Mouse (Mus musculus) neural tube, embryonic 13.5 days (tissue): ENCODE data around the gene Ampd3. TPM values are rescaled to one million over a fixed set of nuclear protein-coding genes. Genes with fewer than 3 reads are reported as not detected.
A peak's percentile ranks its signal among the peaks of the same experiment; 100 is the strongest.

Experiments
- ATAC-seq: fragments of 200-750 bp; cut with Nextera tagmentation; 2 replicates; pipeline ENCODE4 v1.8.0; 2017; ENCODE audit warnings: low read depth, mild to moderate bottlenecking, moderate TSS enrichment, moderate library complexity
- H3K27ac ChIP-seq: fragments of 300-500 bp; sonication (generic); replicated peaks from 2 replicates; pipeline ENCODE4 v1.5.1; 2015; ENCODE audit warnings: moderate library complexity, mild to moderate bottlenecking, inconsistent platforms
- H3K27me3 ChIP-seq: fragments of 300-500 bp; sonication (generic); 2 replicates; pipeline ENCODE4 v1.6.1; 2015; ENCODE audit warnings: mild to moderate bottlenecking, inconsistent platforms
- H3K36me3 ChIP-seq: fragments of 300-500 bp; sonication (generic); 2 replicates; pipeline ENCODE4 v1.6.1; 2015; ENCODE audit warnings: mild to moderate bottlenecking, inconsistent platforms
- H3K4me1 ChIP-seq: fragments of 300-500 bp; sonication (generic); replicated peaks from 2 replicates; pipeline ENCODE4 v1.6.1; 2015; ENCODE audit warnings: inconsistent platforms
- H3K4me2 ChIP-seq: fragments of 300-500 bp; sonication (generic); 2 replicates; pipeline ENCODE4 v1.6.1; 2015; ENCODE audit warnings: inconsistent platforms, mild to moderate bottlenecking, moderate library complexity
- H3K4me3 ChIP-seq: fragments of 300-500 bp; sonication (generic); 2 replicates; pipeline ENCODE4 v1.5.1; 2015; ENCODE audit warnings: mild to moderate bottlenecking, inconsistent platforms
- H3K9ac ChIP-seq: fragments of 300-500 bp; sonication (generic); 2 replicates; pipeline ENCODE4 v1.6.1; 2015; ENCODE audit warnings: moderate library complexity, mild to moderate bottlenecking, inconsistent platforms
- H3K9me3 ChIP-seq: fragments of 300-500 bp; sonication (generic); 2 replicates; pipeline ENCODE4 v1.6.1; 2016; ENCODE audit warnings: inconsistent platforms
- WGBS: fragments of 180-500 bp; shearing (Covaris S2); methylation state at CpG from one replicate; pipeline ENCODE4 v1.1.7; 2015; 5-methylcytosine and 5-hydroxymethylcytosine counted together
- polyA plus RNA-seq: library from polyadenylated mRNA; unstranded; fragments of >200 nt; fragmentation: Nextera tagmentation; extraction: Ambion mirVana; gene quantifications from 2 replicates; pipeline ENCODE4 v1.2.1, GENCODE M21; 2015

The Ampd3 gene
- polyA plus RNA-seq, 1 experiment from 2014 or later = 5.4 TPM

DNA sequence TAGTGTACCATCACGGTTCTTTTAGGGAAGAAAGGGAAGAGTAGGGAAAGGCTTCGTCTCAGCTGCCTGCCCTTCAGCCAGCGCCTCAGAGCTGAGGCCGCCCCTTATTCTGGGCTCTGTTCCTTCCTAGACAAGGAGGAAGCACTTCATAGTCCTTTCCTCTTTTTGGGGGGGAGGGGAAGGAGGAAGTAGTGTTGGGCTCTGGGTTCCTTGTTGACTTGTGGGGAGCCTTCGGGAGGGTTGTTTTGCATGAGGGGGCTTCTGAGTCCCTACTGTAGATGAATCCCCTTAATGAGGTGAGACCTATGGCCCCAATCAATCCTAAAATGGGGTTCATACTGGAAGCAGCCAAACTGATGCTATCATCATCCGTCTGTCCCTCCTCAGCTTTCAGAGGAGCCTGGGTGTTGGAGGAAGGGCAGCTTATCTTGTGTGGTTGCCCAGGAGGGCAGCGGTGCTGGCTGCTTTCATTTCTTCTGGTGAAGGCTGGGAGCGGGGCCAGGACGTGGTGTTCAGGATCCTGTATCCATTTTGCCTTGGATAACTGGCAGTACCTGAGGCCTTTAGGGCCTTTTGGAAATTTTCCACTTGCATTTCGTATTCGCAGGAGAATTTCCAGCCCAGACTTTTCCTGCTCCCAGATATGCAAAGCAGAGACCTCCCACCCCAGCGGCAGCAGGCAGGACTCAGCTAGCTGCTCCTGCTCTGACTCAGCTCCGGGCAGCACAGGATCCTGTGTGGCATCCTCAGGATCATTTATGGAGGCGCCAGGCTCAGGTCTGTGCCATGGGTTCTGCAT, 5.4 kb downstream of the Ampd3 start:
- H3K9ac ChIP-seq = 0 out of 2 replicates have a peak overlapping the region, but pooled peaks have one; percentile 22
- H3K9me3 ChIP-seq = no peaks in the 10 kb centered on the region
- H3K27me3 ChIP-seq = peaks cover 16% of the 10 kb centered on the region
- H3K27ac ChIP-seq = peak overlapping the region; percentile 33; the same call in 1 of the 2 replicates
- no peak overlapping the region for H3K4me3 ChIP-seq
- H3K4me2 ChIP-seq = peak overlapping the region; percentile 24; the same call in 1 of the 2 replicates
- peaks cover 17% of the 10 kb centered on the region for H3K4me1 ChIP-seq
- no peak for ATAC-seq
- 54% methylated on average over 14 of the region's 14 CpGs for WGBS
- no peaks in the 10 kb centered on the region for H3K36me3 ChIP-seq

DNA sequence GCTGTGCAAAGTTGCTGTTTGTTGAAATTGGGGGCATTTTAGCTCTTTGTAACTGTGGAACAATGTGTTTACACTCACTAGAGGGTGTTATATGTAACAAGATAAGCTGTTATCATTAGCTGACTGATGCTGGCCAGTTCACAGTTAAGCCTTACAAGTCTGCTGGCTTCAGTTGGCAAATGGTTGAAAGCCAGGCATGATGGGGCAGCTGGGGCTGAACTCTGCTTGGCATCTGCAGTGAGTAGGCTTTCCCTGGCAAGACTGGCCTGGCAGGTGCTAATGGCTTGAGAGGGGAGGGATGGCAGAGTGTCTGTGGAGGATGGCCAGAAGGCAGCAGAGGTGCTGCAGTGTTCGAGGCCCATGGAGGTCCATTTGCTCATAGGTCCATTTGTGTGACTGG, 6.1 kb downstream of the Ampd3 start:
- H3K9me3 ChIP-seq = no peaks in the 10 kb centered on the region
- peak overlapping the region; percentile 33; the same call in 1 of the 2 replicates for H3K27ac ChIP-seq
- 0 out of 2 replicates have a peak overlapping the region, but pooled peaks have one; percentile 22 for H3K9ac ChIP-seq
- no peaks in the 10 kb centered on the region for H3K36me3 ChIP-seq
- peak overlapping the region; percentile 24; the same call in 1 of the 2 replicates for H3K4me2 ChIP-seq
- peaks cover 11% of the 10 kb centered on the region for H3K4me1 ChIP-seq
- ATAC-seq = no peak
- WGBS = 74% methylated on average over 1 of the region's 1 CpGs
- H3K4me3 ChIP-seq = no peak overlapping the region
- peaks cover 9% of the 10 kb centered on the region for H3K27me3 ChIP-seq

DNA sequence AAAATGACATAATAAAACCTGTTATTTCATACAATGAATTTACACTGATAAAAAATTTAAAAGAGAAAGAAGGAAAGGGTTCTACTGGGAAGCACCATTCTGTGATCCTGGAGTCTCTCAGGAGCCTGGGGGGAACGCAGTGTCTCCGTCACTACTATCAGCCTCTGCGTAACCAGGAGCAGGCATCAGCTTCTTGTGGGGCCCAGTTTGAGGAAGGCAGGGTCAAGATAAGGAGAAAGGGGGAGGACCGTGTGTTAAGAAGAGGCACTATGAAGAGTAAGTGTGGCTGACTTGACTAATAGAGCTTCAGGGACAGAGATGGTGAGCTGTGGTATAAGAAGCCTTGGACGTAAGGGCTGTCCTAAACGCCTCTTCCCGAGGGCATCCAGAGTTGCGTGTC, 6.7 kb downstream of the Ampd3 start:
- Histone ChIP-seq H3K4me2 (no peak overlapping the region), H3K36me3 (no peaks in the 10 kb centered on the region), H3K4me3 (no peak overlapping the region), H3K4me1 (peaks cover 16% of the 10 kb centered on the region), H3K9me3 (no peaks in the 10 kb centered on the region), H3K27ac (no peak overlapping the region), H3K9ac (no peak overlapping the region), H3K27me3 (peaks cover 3% of the 10 kb centered on the region)
- WGBS = 88% methylated on average over 8 of the region's 8 CpGs
- no peak for ATAC-seq

DNA sequence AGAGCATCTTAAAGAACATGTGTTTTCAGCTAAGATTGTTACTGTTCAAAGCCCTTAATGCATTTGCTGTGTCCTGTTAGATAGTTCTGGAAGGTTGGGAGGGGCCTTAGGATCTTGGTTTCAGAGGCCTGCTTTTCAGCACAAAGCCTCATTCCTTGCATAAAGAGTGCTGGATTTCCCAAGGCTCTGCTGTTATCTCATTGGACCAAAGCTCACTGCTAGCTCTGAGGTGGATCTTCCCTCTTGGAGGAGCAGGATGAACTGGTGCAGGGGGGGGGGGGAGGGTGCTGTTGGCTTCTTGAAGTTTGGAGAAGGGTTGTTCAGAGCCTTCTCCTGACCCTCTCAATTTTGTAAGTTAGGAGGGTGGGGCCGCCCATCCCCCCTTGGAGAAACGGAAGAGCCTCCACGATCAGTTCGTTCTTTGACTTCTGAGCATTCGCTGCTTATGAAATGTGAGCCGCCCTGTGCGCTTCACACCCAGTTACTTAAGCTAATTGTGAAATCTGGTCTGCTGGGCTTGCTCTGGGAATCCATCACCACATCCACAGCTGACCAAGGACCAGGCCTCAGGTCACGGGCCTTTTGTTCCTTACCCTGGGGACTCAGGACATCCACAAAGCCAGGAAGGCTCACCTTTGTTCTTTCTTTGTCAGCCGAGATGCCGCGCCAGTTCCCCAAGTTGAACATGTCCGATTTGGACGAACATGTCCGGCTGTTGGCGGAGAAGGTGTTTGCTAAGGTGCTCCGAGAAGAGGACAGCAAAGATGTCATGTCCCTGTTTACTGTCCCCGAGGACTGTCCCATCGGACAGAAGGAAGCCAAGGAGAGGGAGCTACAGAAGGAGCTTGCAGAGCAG, 9.4 kb downstream of the Ampd3 start:
- no peak for ATAC-seq
- H3K36me3 ChIP-seq = no peaks in the 10 kb centered on the region
- H3K27ac ChIP-seq = no peak overlapping the region
- H3K27me3 ChIP-seq = no peaks in the 10 kb centered on the region
- no peak overlapping the region for H3K4me3 ChIP-seq
- WGBS = 83% methylated on average over 18 of the region's 18 CpGs
- peaks cover 34% of the 10 kb centered on the region for H3K4me1 ChIP-seq
- H3K9me3 ChIP-seq = no peaks in the 10 kb centered on the region
- H3K9ac ChIP-seq = no peak overlapping the region
- H3K4me2 ChIP-seq = no peak overlapping the region

DNA sequence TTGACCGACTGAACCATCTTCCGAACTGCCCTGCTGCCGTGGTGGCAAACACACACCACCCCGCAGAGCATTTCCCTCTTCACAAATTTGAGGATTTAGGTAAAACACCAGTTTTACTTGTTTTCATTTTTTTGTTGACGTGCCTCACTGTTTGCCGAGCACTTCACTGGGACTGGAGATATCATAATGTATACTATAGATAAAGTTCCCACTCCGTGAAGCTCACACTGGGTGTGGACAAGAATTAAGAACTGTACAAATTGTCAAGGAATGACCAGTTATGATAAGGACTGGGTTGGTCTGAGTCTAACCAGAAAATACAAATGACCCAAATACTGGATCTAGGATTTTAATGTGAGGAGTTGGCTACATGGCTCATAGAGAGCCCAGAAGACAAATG, 10.9 kb downstream of the Ampd3 start:
- Histone ChIP-seq H3K9ac (no peak overlapping the region), H3K4me3 (no peak overlapping the region), H3K4me1 (peaks cover 33% of the 10 kb centered on the region), H3K4me2 (no peak overlapping the region), H3K36me3 (no peaks in the 10 kb centered on the region), H3K9me3 (no peaks in the 10 kb centered on the region), H3K27me3 (no peaks in the 10 kb centered on the region), H3K27ac (no peak overlapping the region)
- no peak for ATAC-seq
- 94% methylated on average over 7 of the region's 7 CpGs for WGBS

- Histone ChIP-seq H3K4me2 (no peak overlapping the region), H3K27me3 (no peaks in the 10 kb centered on the region), H3K27ac (peak overlapping the region; percentile 33; the same call in 1 of the 2 replicates), H3K4me1 (peaks cover 29% of the 10 kb centered on the region), H3K4me3 (no peak overlapping the region), H3K36me3 (no peaks in the 10 kb centered on the region), H3K9ac (no peak overlapping the region), H3K9me3 (no peaks in the 10 kb centered on the region)
- 0 out of 2 replicates have a peak, but pooled peaks have one; percentile 25 for ATAC-seq
- 74% methylated on average over 8 of the region's 8 CpGs for WGBS
Measured at GRCm38 (mm10) chr7:110779605-110780111, 11.7 kb downstream of the Ampd3 start.

DNA sequence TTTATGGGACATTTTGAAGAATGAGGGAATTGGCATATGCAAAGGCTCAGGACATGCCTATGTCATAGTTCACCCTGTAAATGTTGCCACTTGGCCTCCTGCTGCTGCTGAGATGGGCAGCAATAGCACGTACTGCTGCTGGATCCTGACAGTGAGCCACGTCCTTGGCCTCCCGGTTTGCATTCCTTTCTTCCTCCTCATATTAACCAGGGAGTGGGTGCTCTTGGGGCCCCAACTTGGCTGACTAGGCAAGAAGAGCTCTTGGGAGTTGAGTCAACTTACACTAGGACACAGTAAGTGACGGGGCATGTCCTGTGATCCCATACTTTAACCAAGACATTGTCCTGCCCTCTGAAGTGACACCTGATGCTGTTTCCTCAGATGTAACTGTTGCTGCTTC, 12.5 kb downstream of the Ampd3 start:
- H3K27ac ChIP-seq = peak overlapping the region; percentile 39; the same call in 1 of the 2 replicates
- ATAC-seq = no peak
- 88% methylated on average over 4 of the region's 4 CpGs for WGBS

DNA sequence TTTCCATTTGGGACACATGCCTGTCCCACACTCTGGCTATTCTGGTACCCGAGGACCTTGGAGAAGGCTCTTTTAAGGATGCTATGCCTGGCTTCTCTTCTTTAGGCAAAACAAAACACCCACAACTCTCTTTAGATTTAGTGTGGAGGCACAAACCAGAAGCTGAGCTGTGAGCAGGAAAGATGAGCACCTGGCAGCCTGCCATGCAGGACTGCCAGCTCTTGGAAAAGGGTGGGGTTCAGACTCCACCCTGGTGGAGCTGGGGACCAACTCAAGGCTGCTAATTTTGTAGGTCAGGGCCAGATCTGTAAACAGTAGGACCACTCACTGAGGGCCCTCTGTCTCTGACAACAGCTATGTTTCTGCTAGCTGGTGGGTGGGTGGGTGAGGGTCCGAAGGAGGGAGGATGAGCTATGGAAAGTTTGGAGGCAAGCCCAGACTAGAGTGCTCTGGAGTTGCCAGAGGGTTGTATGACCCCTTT, 13.3 kb downstream of the Ampd3 start:
- Histone ChIP-seq H3K4me2 (no peak overlapping the region), H3K4me1 (peaks cover 34% of the 10 kb centered on the region), H3K27me3 (no peaks in the 10 kb centered on the region), H3K9ac (no peak overlapping the region), H3K27ac (peak overlapping the region; percentile 39), H3K4me3 (no peak overlapping the region), H3K9me3 (no peaks in the 10 kb centered on the region), H3K36me3 (no peaks in the 10 kb centered on the region)
- 56% methylated on average over 2 of the region's 2 CpGs for WGBS
- ATAC-seq = no peak

More for the DNA sequence above, 12.5 kb downstream of the Ampd3 start:
- H3K9me3 ChIP-seq = no peaks in the 10 kb centered on the region
- no peak overlapping the region for H3K9ac ChIP-seq
- no peaks in the 10 kb centered on the region for H3K36me3 ChIP-seq
- H3K4me2 ChIP-seq = no peak overlapping the region
- H3K4me1 ChIP-seq = peaks cover 29% of the 10 kb centered on the region
- no peaks in the 10 kb centered on the region for H3K27me3 ChIP-seq
- no peak overlapping the region for H3K4me3 ChIP-seq

GRCm38 (mm10) chr7:110782135-110782534, 14.1 kb downstream of the Ampd3 start:
- ATAC-seq = no peak

GRCm38 (mm10) chr7:110782845-110783478, 15.0 kb downstream of the Ampd3 start:
- ATAC-seq = no peak
- Histone ChIP-seq H3K27ac (no peak overlapping the region), H3K9me3 (no peaks in the 10 kb centered on the region), H3K36me3 (no peaks in the 10 kb centered on the region), H3K9ac (no peak overlapping the region), H3K27me3 (no peaks in the 10 kb centered on the region), H3K4me1 (peaks cover 34% of the 10 kb centered on the region), H3K4me3 (no peak overlapping the region), H3K4me2 (no peak overlapping the region)
- WGBS = 56% methylated on average over 10 of the region's 10 CpGs

More at GRCm38 (mm10) chr7:110782135-110782534, 14.1 kb downstream of the Ampd3 start:
- Histone ChIP-seq H3K4me2 (no peak overlapping the region), H3K36me3 (no peaks in the 10 kb centered on the region), H3K27ac (peak overlapping the region; percentile 24; the same call in 1 of the 2 replicates), H3K4me3 (no peak overlapping the region), H3K27me3 (no peaks in the 10 kb centered on the region), H3K4me1 (peaks cover 34% of the 10 kb centered on the region), H3K9ac (no peak overlapping the region), H3K9me3 (no peaks in the 10 kb centered on the region)
- WGBS = 77% methylated on average over 7 of the region's 7 CpGs

GRCm38 (mm10) chr7:110784965-110785364, 17.0 kb downstream of the Ampd3 start:
- Histone ChIP-seq H3K4me2 (no peak overlapping the region), H3K27me3 (no peaks in the 10 kb centered on the region), H3K4me3 (no peak overlapping the region), H3K27ac (no peak overlapping the region), H3K4me1 (peaks cover 27% of the 10 kb centered on the region), H3K9ac (no peak overlapping the region), H3K9me3 (no peaks in the 10 kb centered on the region), H3K36me3 (no peaks in the 10 kb centered on the region)
- no peak for ATAC-seq
- 77% methylated on average over 8 of the region's 8 CpGs for WGBS
